Mouse (Mus musculus): ENCODE measurements around the gene Psors1c2. TPM values are rescaled to one million over a fixed set of nuclear protein-coding genes. Genes with fewer than 3 reads are reported as not detected.

Gene Psors1c2
- polyA plus RNA-seq (2015; fragmentation: Nextera tagmentation; extraction: Ambion mirVana), result 0.47 and 0.99 TPM in 2 replicates

DNA sequence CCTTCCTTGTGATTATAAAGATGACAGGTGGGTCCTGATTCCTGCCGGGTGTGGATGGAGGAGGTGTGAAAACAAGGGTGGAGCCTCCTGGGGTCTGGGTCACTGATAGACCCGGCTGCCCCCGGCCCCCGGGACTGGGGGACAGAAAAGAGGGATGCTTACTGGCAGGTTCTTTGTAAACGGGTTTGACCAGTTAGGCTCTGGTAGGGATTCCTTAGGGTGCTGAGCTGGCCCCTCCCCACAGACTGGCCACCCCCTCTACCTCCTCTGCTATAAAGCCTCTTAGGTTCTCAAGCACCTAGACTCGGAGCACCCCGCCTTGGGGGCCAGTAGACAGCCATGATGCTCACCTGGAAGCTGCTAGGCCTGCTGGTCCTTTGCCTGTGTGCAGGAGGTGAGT lies at the start of gene Psors1c2:
Psors1c2 (plus strand) TSS at position 301 of the 400 bp plus-strand sequence.
- Histone ChIP-seq H3K9me3 (no peaks in the 10 kb centered on the region), H3K9ac (no peak within 1 kb of the TSS), H3K4me1 (replicated peaks) (peaks cover 9% of the 10 kb centered on the region; the same call in 1 of the 2 replicates), H3K27ac (replicated peaks) (no peak within 1 kb of the TSS), H3K4me3 (no peak within 1 kb of the TSS), H3K27me3 (no peaks in the 10 kb centered on the region), H3K4me2 (no peak within 1 kb of the TSS), H3K36me3 (peaks cover 8% of the 10 kb centered on the region; the same call in 1 of the 2 replicates)
- ATAC-seq (ENCODE audit: low read depth), result no peak
- 47% methylated on average over 7 of the region's 7 CpGs for WGBS

DNA sequence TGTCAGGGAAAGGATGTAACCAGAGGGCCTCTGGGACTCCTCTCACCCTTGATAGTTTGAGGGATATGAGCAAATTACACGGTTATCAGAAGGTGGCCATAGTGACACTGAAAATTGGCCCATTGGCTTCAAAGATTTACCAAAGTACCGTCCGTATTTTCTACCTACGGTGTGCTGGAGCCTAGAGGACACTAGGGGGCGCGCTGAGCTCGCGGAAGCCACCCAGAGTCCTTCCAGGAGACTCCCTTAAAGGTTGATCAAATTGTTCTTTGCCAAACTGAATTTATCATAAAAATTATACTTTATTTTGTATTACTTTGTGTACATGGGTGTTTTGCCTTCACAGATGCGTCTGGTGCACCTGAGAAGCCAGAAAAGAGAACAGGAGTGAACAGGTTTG lies 48.9 kb upstream of the Psors1c2 start:
- H3K4me1 ChIP-seq (replicated peaks), result peaks cover 3% of the 10 kb centered on the region; the same call in 1 of the 2 replicates
- H3K27me3 ChIP-seq, result no peaks in the 10 kb centered on the region
- no peak overlapping the region for H3K4me2 ChIP-seq
- 3% methylated on average over 9 of the region's 9 CpGs for WGBS
- no peaks in the 10 kb centered on the region for H3K9me3 ChIP-seq
- H3K4me3 ChIP-seq, result no peak overlapping the region
- no peaks in the 10 kb centered on the region for H3K36me3 ChIP-seq
- ATAC-seq (ENCODE audit: low read depth), result no peak
- no peak overlapping the region for H3K9ac ChIP-seq
- no peak overlapping the region for H3K27ac ChIP-seq (replicated peaks)

DNA sequence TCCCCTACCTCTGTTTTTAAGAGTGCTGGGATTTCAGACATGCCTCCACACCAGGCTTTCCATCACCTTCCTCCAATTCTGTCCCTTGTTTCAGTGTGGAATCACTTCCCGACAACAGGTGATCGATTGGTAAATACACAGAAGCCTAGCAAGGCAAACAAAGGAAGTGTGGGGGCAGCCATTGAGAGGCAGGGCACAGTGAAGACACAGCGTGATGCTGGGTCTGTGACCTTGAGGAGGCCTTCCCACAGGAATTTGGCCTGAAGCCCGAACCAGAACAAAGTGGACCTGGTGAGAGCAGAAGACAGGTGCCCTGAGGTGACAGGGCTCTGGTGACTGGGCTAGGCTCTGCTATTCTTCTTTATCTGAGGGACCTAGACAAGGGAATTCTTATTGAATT lies 47.3 kb upstream of the Psors1c2 start:
- no peak overlapping the region for H3K4me2 ChIP-seq
- no peak for ATAC-seq (ENCODE audit: low read depth)
- peaks cover 7% of the 10 kb centered on the region; the same call in 1 of the 2 replicates for H3K4me1 ChIP-seq (replicated peaks)
- H3K27me3 ChIP-seq, result no peaks in the 10 kb centered on the region
- H3K9ac ChIP-seq, result no peak overlapping the region
- H3K4me3 ChIP-seq, result no peak overlapping the region
- 23% methylated on average over 4 of the region's 4 CpGs for WGBS
- H3K27ac ChIP-seq (replicated peaks), result no peak overlapping the region
- no peaks in the 10 kb centered on the region for H3K9me3 ChIP-seq
- H3K36me3 ChIP-seq, result no peaks in the 10 kb centered on the region

DNA sequence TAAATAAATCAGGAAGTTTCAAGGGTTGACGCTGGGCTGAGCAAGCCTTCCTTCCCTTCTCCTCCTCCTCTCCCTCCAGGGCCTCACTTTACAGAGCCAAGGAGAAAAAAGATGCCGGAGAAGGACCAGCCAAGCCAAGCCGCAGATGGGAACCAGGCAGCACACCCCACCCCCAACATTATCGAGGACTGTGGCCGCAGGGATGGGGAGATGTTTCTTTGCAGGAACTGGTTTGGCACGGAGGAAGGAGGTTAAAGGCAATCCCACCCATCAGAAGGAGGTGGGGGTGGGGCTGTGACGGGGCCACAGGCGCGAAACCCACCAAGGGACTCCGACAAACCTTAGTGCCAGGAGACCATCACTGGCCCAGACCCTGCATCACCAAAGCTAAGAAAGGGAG lies 46.3 kb upstream of the Psors1c2 start:
- ATAC-seq (ENCODE audit: low read depth), result no peak
- no peak overlapping the region for H3K27ac ChIP-seq (replicated peaks)
- H3K4me1 ChIP-seq (replicated peaks), result peaks cover 7% of the 10 kb centered on the region; the same call in 1 of the 2 replicates
- 72% methylated on average over 10 of the region's 10 CpGs for WGBS
- H3K9me3 ChIP-seq, result no peaks in the 10 kb centered on the region
- H3K4me3 ChIP-seq, result no peak overlapping the region
- H3K4me2 ChIP-seq, result no peak overlapping the region
- no peaks in the 10 kb centered on the region for H3K27me3 ChIP-seq
- no peak overlapping the region for H3K9ac ChIP-seq
- no peaks in the 10 kb centered on the region for H3K36me3 ChIP-seq

DNA sequence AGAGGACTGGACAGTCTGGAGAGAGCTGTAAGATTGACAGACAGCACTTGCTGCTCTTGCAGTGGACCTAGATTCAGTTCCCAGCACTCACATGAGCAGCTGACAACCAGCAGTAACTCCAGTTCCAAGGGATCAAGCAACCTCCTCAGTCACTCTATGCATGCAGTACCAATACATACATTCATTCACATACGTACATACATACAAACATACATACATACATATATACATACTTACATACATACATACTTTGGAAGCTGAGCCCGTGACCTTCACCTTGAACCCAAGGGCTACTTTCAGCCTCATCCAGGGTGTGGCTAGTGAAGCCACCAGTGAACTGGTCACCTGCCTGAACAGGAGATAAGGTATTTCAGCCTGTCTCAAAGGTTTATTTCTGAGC lies 45.0 kb upstream of the Psors1c2 start:
- no peak overlapping the region for H3K4me2 ChIP-seq
- ATAC-seq (ENCODE audit: low read depth), result no peak
- peaks cover 7% of the 10 kb centered on the region; the same call in 1 of the 2 replicates for H3K4me1 ChIP-seq (replicated peaks)
- no peaks in the 10 kb centered on the region for H3K36me3 ChIP-seq
- no peaks in the 10 kb centered on the region for H3K27me3 ChIP-seq
- no peaks in the 10 kb centered on the region for H3K9me3 ChIP-seq
- H3K27ac ChIP-seq (replicated peaks), result no peak overlapping the region
- H3K9ac ChIP-seq, result no peak overlapping the region
- WGBS, result 94% methylated on average over 2 of the region's 2 CpGs
- H3K4me3 ChIP-seq, result no peak overlapping the region

DNA sequence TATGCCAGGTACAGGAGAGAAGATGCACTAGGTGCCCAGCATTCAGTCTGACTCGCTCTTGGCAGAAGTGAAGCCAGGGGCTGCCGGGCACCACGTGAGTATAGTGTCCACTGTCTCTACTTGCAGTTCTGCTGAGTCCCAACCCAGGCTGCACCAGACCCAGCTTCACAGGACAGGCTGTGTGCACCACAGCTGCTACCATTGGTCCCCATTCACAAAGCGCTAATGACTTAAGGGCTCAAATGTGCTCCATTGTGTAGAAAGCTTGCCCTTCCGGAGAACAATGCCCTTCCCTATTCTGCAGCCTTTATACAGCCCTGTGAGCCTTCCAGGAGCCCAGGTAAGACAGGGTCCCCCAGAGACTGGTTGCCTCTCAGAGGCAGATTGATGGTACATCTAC lies 42.7 kb upstream of the Psors1c2 start:
- H3K4me3 ChIP-seq, result no peak overlapping the region
- no peak; the same call in 1 of the 2 replicates for ATAC-seq (ENCODE audit: low read depth)
- no peak overlapping the region for H3K4me2 ChIP-seq
- no peaks in the 10 kb centered on the region for H3K36me3 ChIP-seq
- no peaks in the 10 kb centered on the region for H3K9me3 ChIP-seq
- H3K27ac ChIP-seq (replicated peaks), result peak overlapping the region; percentile 52
- peaks cover 7% of the 10 kb centered on the region; the same call in 1 of the 2 replicates for H3K4me1 ChIP-seq (replicated peaks)
- WGBS, result 32% methylated on average over 5 of the region's 5 CpGs
- no peaks in the 10 kb centered on the region for H3K27me3 ChIP-seq
- H3K9ac ChIP-seq, result no peak overlapping the region

DNA sequence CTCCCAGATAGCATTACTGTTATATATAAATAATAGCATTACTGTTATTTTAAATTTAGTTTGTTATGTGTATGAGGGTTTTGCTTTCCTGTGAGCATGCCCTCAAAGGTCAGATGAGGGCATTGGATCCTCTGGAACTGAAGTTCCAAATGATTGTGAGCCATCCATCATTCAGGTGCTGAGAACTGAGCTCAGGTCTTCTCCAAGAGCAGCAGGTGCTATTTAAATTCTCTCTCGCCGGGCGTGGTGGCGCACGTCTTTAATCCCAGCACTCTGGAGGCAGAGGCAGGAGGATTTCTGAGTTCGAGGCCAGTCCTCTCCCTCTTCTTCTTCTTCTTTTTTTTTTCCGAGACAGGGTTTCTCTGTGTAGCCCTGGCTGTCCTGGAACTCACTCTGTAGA lies 35.9 kb upstream of the Psors1c2 start:
- H3K9ac ChIP-seq, result no peak overlapping the region
- H3K36me3 ChIP-seq, result no peaks in the 10 kb centered on the region
- 92% methylated on average over 7 of the region's 7 CpGs for WGBS
- no peaks in the 10 kb centered on the region for H3K4me1 ChIP-seq (replicated peaks)
- no peak overlapping the region for H3K4me3 ChIP-seq
- no peak overlapping the region for H3K27ac ChIP-seq (replicated peaks)
- no peaks in the 10 kb centered on the region for H3K9me3 ChIP-seq
- no peak for ATAC-seq (ENCODE audit: low read depth)
- H3K4me2 ChIP-seq, result no peak overlapping the region
- no peaks in the 10 kb centered on the region for H3K27me3 ChIP-seq

DNA sequence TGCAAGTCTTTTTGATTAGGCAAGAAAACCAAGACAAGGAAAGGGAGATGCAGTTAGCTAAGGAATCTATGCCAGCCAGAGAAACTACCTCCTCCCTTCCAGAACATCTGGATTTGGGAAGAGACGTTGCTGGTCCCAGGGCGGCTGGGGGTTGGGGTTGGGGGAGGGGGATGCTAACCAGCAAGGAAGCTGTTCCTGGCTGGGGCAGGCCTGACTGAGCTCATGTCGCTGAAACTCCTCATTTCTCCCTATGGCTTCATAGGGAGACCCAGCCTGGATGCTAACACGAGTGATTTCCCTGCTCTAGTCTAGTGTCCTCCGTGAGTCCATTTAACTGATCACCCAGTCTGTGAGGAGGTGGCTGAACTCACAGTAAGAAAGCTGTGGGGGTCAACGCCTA lies 30.8 kb upstream of the Psors1c2 start:
- H3K9me3 ChIP-seq, result no peaks in the 10 kb centered on the region
- 5% methylated on average over 6 of the region's 6 CpGs for WGBS

DNA sequence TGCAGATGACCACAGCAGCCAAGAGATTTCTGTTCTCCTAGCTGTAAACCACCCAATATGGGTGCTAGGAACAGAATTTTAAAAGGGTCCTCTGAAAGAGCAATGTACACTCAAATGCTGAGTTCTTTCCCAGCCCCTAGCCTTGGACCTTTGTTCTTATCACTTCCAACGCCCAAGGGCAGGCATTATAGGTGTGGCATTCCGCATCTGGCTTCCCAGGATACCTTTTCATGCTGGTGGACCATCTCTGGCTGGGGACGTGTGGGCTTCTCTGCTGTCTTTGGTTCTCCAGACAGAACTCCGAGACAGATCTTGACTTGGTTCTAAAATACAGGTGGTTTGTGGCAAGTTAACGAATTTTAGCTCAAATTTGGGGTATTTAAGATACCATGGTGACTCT lies 30.2 kb upstream of the Psors1c2 start:
- no peak for ATAC-seq (ENCODE audit: low read depth)
- Histone ChIP-seq H3K4me1 (replicated peaks) (0 out of 2 replicates have a peak, but pooled peaks cover 4% of the 10 kb centered on the region), H3K36me3 (no peaks in the 10 kb centered on the region), H3K9me3 (no peaks in the 10 kb centered on the region), H3K4me3 (no peak overlapping the region), H3K27ac (replicated peaks) (no peak overlapping the region), H3K27me3 (peaks cover 34% of the 10 kb centered on the region), H3K9ac (no peak overlapping the region), H3K4me2 (no peak overlapping the region)
- 55% methylated on average over 5 of the region's 5 CpGs for WGBS

More for the DNA sequence above, 30.8 kb upstream of the Psors1c2 start:
- no peak overlapping the region for H3K4me2 ChIP-seq
- ATAC-seq (ENCODE audit: low read depth), result no peak
- no peaks in the 10 kb centered on the region for H3K36me3 ChIP-seq
- H3K4me3 ChIP-seq, result no peak overlapping the region
- 0 out of 2 replicates have a peak, but pooled peaks cover 4% of the 10 kb centered on the region for H3K4me1 ChIP-seq (replicated peaks)
- H3K9ac ChIP-seq, result no peak overlapping the region
- peaks cover 28% of the 10 kb centered on the region for H3K27me3 ChIP-seq
- no peak overlapping the region for H3K27ac ChIP-seq (replicated peaks)

DNA sequence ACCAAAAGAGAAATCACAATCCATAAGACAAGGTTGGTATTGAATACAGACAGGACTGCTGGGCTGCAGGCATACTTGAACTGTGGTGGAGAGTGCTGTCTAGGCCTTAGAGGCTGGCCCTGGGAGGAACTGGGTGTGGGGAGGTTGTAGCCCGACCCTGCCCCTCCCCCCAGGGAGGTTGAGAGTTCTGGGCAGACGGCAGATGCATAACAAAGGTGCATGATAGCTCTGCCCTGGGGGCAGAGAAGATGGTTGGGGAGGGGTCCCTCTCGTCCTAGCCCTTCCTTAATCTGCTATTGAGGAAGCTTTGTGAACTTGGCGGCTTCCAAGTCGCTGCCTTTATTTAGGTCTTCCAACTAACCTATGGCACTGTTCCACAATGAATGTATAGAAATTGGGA lies 29.2 kb upstream of the Psors1c2 start:
- no peak overlapping the region for H3K4me3 ChIP-seq
- ATAC-seq (ENCODE audit: low read depth), result no peak
- 0 out of 2 replicates have a peak, but pooled peaks cover 4% of the 10 kb centered on the region for H3K4me1 ChIP-seq (replicated peaks)
- H3K9ac ChIP-seq, result no peak overlapping the region
- peaks cover 39% of the 10 kb centered on the region for H3K27me3 ChIP-seq
- no peak overlapping the region for H3K4me2 ChIP-seq
- WGBS, result 16% methylated on average over 5 of the region's 5 CpGs
- H3K9me3 ChIP-seq, result no peaks in the 10 kb centered on the region
- H3K36me3 ChIP-seq, result no peaks in the 10 kb centered on the region
- no peak overlapping the region for H3K27ac ChIP-seq (replicated peaks)

DNA sequence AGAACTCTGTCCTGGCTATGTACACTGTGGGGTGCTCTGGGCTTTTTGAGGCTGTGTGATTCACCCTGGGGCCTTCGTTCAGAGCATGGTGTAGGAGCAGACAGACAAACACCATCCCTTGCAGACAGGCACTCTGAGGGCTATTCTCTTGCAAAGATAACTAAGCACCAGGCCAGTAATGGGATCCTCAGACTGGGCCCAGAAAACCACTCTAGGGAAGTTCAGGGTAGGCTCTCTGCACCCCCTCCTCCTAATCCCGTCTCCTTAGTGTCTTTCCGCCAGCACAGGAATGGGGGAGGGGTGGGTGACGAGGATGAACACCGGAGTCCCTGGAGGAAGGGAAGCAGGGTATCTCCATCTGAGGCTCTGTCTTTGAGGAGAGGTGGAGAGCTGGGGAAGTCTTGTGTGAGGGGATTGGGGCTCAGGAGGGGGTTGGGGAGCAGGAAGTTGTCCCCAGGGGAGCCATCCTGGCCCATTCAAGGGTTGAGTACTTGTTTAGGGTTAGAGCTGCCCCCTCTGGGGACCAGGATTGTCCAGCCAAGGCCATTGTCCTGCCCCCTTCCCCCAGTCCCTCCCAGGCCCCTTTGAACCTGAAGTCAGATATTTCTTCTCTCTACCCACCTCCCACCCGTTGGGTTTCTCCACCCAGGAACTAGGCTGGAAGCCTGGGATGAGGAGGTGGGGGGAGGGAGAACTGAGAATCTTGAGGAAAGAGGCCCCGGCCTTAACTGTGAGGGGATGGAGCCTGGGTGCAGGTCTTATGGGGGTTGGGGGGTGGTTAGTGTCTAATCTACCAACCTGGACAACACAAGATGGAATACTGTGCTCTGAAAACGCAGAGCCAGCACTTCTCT lies 28.1 kb upstream of the Psors1c2 start:
- 20% methylated on average over 8 of the region's 8 CpGs for WGBS
- H3K4me1 ChIP-seq (replicated peaks), result 0 out of 2 replicates have a peak, but pooled peaks cover 4% of the 10 kb centered on the region
- ATAC-seq (ENCODE audit: low read depth), result no peak
- no peak overlapping the region for H3K9ac ChIP-seq
- no peaks in the 10 kb centered on the region for H3K9me3 ChIP-seq
- peaks cover 39% of the 10 kb centered on the region for H3K27me3 ChIP-seq
- no peak overlapping the region for H3K4me2 ChIP-seq
- no peak overlapping the region for H3K4me3 ChIP-seq
- no peak overlapping the region for H3K27ac ChIP-seq (replicated peaks)
- no peaks in the 10 kb centered on the region for H3K36me3 ChIP-seq

DNA sequence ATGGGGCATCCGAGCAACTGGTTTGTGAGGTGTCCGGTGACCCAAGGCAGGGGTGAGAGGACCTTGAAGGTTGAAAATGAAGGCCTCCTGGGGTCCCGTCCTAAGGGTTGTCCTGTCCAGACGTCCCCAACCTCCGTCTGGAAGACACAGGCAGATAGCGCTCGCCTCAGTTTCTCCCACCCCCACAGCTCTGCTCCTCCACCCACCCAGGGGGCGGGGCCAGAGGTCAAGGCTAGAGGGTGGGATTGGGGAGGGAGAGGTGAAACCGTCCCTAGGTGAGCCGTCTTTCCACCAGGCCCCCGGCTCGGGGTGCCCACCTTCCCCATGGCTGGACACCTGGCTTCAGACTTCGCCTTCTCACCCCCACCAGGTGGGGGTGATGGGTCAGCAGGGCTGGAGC lies 27.2 kb upstream of the Psors1c2 start, which contains the start of gene Pou5f1:
Pou5f1 (plus strand) TSS at position 243 of the 400 bp plus-strand sequence.
- Histone ChIP-seq H3K9me3 (no peaks in the 10 kb centered on the region), H3K4me2 (no peak within 1 kb of the TSS), H3K36me3 (no peaks in the 10 kb centered on the region), H3K4me1 (replicated peaks) (0 out of 2 replicates have a peak, but pooled peaks cover 4% of the 10 kb centered on the region), H3K27ac (replicated peaks) (no peak within 1 kb of the TSS), H3K27me3 (peaks cover 39% of the 10 kb centered on the region), H3K9ac (no peak within 1 kb of the TSS), H3K4me3 (no peak within 1 kb of the TSS)
- WGBS, result 52% methylated on average over 13 of the region's 13 CpGs
- ATAC-seq (ENCODE audit: low read depth), result no peak
